Comparison of ENCODE assay signal across 20 mouse cellular contexts in genomic region chr2:142879257-142879818, GRCm38 (mm10). TPM values are rescaled to one million over a fixed set of nuclear protein-coding genes. Genes with fewer than 3 reads are reported as not detected.
DNase-seq lines count a peak whose midpoint lies in the region; ATAC-seq lines count a peak whose summit lies in the region.
"Had no signal": no experiment of that assay in that cellular context is flagged by ENCODE, and none has a peak within 500 bp of the region (broad histone marks: within the 10 kb centered on the region; RNA-seq: fewer than 3 reads in every experiment).

No protein-coding gene starts in this region.

- no peak overlapping the region for H3K4me2 ChIP-seq in embryonic facial prominence, embryonic 15.5 days (replicated peaks)
- H3K4me2 ChIP-seq in forebrain, embryonic 14.5 days (ENCODE audit: low read length) = no peak overlapping the region
- H3K4me2 ChIP-seq: forebrain, embryonic 12.5 days; hindbrain, embryonic 14.5 days; lung, embryonic 14.5 days; midbrain, embryonic 12.5 days; neural tube, embryonic 15.5 days had no signal

- WGBS in embryonic facial prominence, embryonic 15.5 days = 46% methylated on average over 8 of the region's 8 CpGs
- WGBS in embryonic facial prominence, embryonic 10.5 days = 52% methylated on average over 8 of the region's 8 CpGs
- 84% methylated on average over 8 of the region's 8 CpGs for WGBS in forebrain, embryonic 14.5 days

- H3K27me3 ChIP-seq in embryonic facial prominence, embryonic 15.5 days = no peaks in the 10 kb centered on the region
- no peaks in the 10 kb centered on the region for H3K27me3 ChIP-seq in embryonic facial prominence, embryonic 10.5 days (replicated peaks; ENCODE audit: low read depth, poor library complexity, severe bottlenecking)
- H3K27me3 ChIP-seq in forebrain, embryonic 14.5 days (replicated peaks; ENCODE audit: control insufficient read depth, insufficient read depth, low read length) = no peaks in the 10 kb centered on the region
- H3K27me3 ChIP-seq: forebrain, embryonic 12.5 days; midbrain, embryonic 12.5 days; neural tube, embryonic 15.5 days had no signal

- no peaks in the 10 kb centered on the region for H3K36me3 ChIP-seq in embryonic facial prominence, embryonic 15.5 days
- no peaks in the 10 kb centered on the region for H3K36me3 ChIP-seq in embryonic facial prominence, embryonic 10.5 days (replicated peaks)
- H3K36me3 ChIP-seq in forebrain, embryonic 14.5 days (ENCODE audit: control insufficient read depth, insufficient read depth, low read length) = no peaks in the 10 kb centered on the region
- H3K36me3 ChIP-seq: forebrain, embryonic 12.5 days; midbrain, embryonic 12.5 days; neural tube, embryonic 15.5 days had no signal

- H3K4me3 ChIP-seq in embryonic facial prominence, embryonic 15.5 days (replicated peaks) = no peak overlapping the region
- H3K4me3 ChIP-seq in embryonic facial prominence, embryonic 10.5 days = no peak overlapping the region
- no peak overlapping the region for H3K4me3 ChIP-seq in forebrain, embryonic 14.5 days (ENCODE audit: low read depth, low read length)
- H3K4me3 ChIP-seq: forebrain, embryonic 12.5 days; midbrain, embryonic 12.5 days; myocyte; neural tube, embryonic 15.5 days had no signal

- ATAC-seq in embryonic facial prominence, embryonic 15.5 days (ENCODE audit: insufficient number of reproducible peaks, low FRiP score, low TSS enrichment, low read depth) = 0 out of 2 replicates have a peak, but pooled peaks have one; percentile 26
- ATAC-seq in forebrain, embryonic 14.5 days = no peak
- ATAC-seq: CD4-positive, CD25-positive, alpha-beta regulatory T cell, adult 4 months had no signal

- H3K27ac ChIP-seq in embryonic facial prominence, embryonic 15.5 days (replicated peaks) = no peak overlapping the region
- H3K27ac ChIP-seq in embryonic facial prominence, embryonic 10.5 days (replicated peaks) = no peak overlapping the region; the same call in 1 of the 2 replicates
- H3K27ac ChIP-seq in forebrain, embryonic 14.5 days (ENCODE audit: low read depth, low read length) = no peak overlapping the region
- H3K27ac ChIP-seq: forebrain, embryonic 12.5 days; hindbrain, embryonic 14.5 days; macrophage; midbrain, embryonic 12.5 days; neural tube, embryonic 15.5 days had no signal

- intact Hi-C loops in left cerebral cortex, postnatal 14 days (cut with DNase I) = no loop called here

- H3K9me3 ChIP-seq in embryonic facial prominence, embryonic 15.5 days (replicated peaks) = no peaks in the 10 kb centered on the region
- no peaks in the 10 kb centered on the region for H3K9me3 ChIP-seq in embryonic facial prominence, embryonic 10.5 days
- no peaks in the 10 kb centered on the region for H3K9me3 ChIP-seq in forebrain, embryonic 14.5 days (replicated peaks; ENCODE audit: control insufficient read depth, low read length)
- H3K9me3 ChIP-seq: forebrain, embryonic 12.5 days; G1E; midbrain, embryonic 12.5 days; neural tube, embryonic 15.5 days had no signal

- H3K9ac ChIP-seq in embryonic facial prominence, embryonic 15.5 days = no peak overlapping the region
- no peak overlapping the region for H3K9ac ChIP-seq in forebrain, embryonic 14.5 days (ENCODE audit: low read length)
- H3K9ac ChIP-seq: forebrain, embryonic 12.5 days; hindbrain, embryonic 14.5 days; lung, embryonic 14.5 days; midbrain, embryonic 12.5 days; neural tube, embryonic 15.5 days had no signal

- peaks cover 26% of the 10 kb centered on the region; the same call in 1 of the 2 replicates for H3K4me1 ChIP-seq in embryonic facial prominence, embryonic 15.5 days
- peaks cover 46% of the 10 kb centered on the region for H3K4me1 ChIP-seq in embryonic facial prominence, embryonic 10.5 days
- H3K4me1 ChIP-seq in forebrain, embryonic 14.5 days (ENCODE audit: control insufficient read depth, insufficient read depth, low read length) = no peaks in the 10 kb centered on the region
- H3K4me1 ChIP-seq: midbrain, embryonic 12.5 days; neural tube, embryonic 15.5 days had no signal

- DNase-seq in embryonic facial prominence, embryonic 10.5 days (ENCODE audit: low spot score) = no peak
- peak; percentile 22 to 39 for DNase-seq in lung, adult 18-20 months
- DNase-seq in lung, postnatal 4 days = no peak
- peak; percentile 51 for DNase-seq in kidney, postnatal 10 days
- no peak for DNase-seq in forebrain, embryonic 14.5 days (ENCODE audit: low spot score)
- DNase-seq in left cerebral cortex, postnatal 14 days (ENCODE audit: low spot score in 2 of 2) = no peak
- DNase-seq in cerebellum, postnatal 14 days = no peak
- DNase-seq: cerebellum, adult 9-10 months; liver; lung, embryonic 14.5 days; right cerebral cortex, postnatal 25 days had no signal

RNA-seq across cellular contexts. Expression of gene Kif16b, which starts 22.0 kb away (rescaled TPM):
- polyA plus RNA-seq in embryonic facial prominence, embryonic 15.5 days (2015; fragmentation: Nextera tagmentation; extraction: Ambion mirVana) = 9.9 and 10.9 TPM in 2 replicates
- 8.9 and 9.6 TPM in 2 replicates for polyA plus RNA-seq in embryonic facial prominence, embryonic 10.5 days (2016; fragmentation: Nextera tagmentation; extraction: Ambion mirVana)
- 2.3 and 3.0 TPM in 2 replicates for polyA plus RNA-seq in forebrain, embryonic 14.5 days (2014; fragmentation: Nextera tagmentation; extraction: Ambion mirVana)
- total RNA-seq in left cerebral cortex, postnatal 14 days (2021) = 1 to 10 TPM; 8.7 to 9.7 TPM

Comparison
In these comparisons a context has a peak if more than half of its experiments do, and no peak if none do; other contexts are left out.
1. DNase-seq: peak in lung, adult 18-20 months (2 of 2) and kidney, postnatal 10 days (single experiment); none in embryonic facial prominence, embryonic 10.5 days (single experiment), lung, postnatal 4 days (0 of 2), forebrain, embryonic 14.5 days (single experiment), left cerebral cortex, postnatal 14 days (0 of 2) and cerebellum, postnatal 14 days (0 of 2).